Mouse (Mus musculus) cerebellum, adult 2 months (tissue): ENCODE measurements around the gene Gorab.

Experiments
- CTCF ChIP-seq: fragments of 200-500 bp; IDR thresholded peaks from 2 replicates; pipeline ENCODE4 v1.5.1; 2011; ENCODE audit warnings: low read depth, mild to moderate bottlenecking, control low read depth, low read length, moderate library complexity, borderline replicate concordance; ENCODE audit not compliant: insufficient read depth
- POLR2A ChIP-seq: fragments of 200-500 bp; IDR thresholded peaks from 2 replicates; pipeline ENCODE4 v1.6.1; 2011; ENCODE audit warnings: low read length, control low read depth, borderline replicate concordance; ENCODE audit not compliant: insufficient read depth

GRCm38 (mm10) chr1:163386196-163386595, 17.3 kb downstream of the Gorab start:
- TF ChIP-seq POLR2A (no peak), CTCF (no peak)
